Mouse (Mus musculus) heart, postnatal 36 days (tissue): ENCODE measurements around the gene Slc24a3. TPM values are rescaled to one million over a fixed set of nuclear protein-coding genes. Genes with fewer than 3 reads are reported as not detected.

Experiments
- DNase-seq, 2 experiments: peaks; one replicate each; pipeline ENCODE4 v3.0.0; 2021 to 2022
- intact Hi-C: fragments of 180-260 bp; cut with DNase I; formaldehyde crosslinking; loops from one replicate; pipeline ENCODE4 v1.15.1; 2025
- total RNA-seq, 2 experiments: library from RNA; stranded (reverse); gene quantifications; 2 replicates each; pipeline ENCODE4 v1.2.3; 2021

The Slc24a3 gene
- total RNA-seq, 2 experiments from 2014 or later: 2.8 to 3.0 TPM

GRCm38 (mm10) chr2:145597866-145598265, 430.3 kb downstream of the Slc24a3 start:
- intact Hi-C loops: no loop called here
- no peak for DNase-seq

GRCm38 (mm10) chr2:145607844-145608243, 440.3 kb downstream of the Slc24a3 start:
- intact Hi-C loops: no loop called here
- no peak for DNase-seq

GRCm38 (mm10) chr2:145610796-145611705, 443.5 kb downstream of the Slc24a3 start:
- intact Hi-C loops: no loop called here
- peak; percentile 21 to 48 for DNase-seq

- intact Hi-C loops: no loop called here
- DNase-seq: no peak
Observed at GRCm38 (mm10) chr2:145612937-145613336, 445.4 kb downstream of the Slc24a3 start.

- no peak for DNase-seq
- intact Hi-C loops: no loop called here
Observed at GRCm38 (mm10) chr2:145613705-145614104, 446.2 kb downstream of the Slc24a3 start.

GRCm38 (mm10) chr2:145619688-145620087, 452.1 kb downstream of the Slc24a3 start:
- intact Hi-C loops: no loop called here
- DNase-seq: no peak

GRCm38 (mm10) chr2:145620709-145621108, 453.2 kb downstream of the Slc24a3 start:
- no peak for DNase-seq
- intact Hi-C loops: no loop called here

GRCm38 (mm10) chr2:145621119-145621518, 453.6 kb downstream of the Slc24a3 start:
- intact Hi-C loops: no loop called here
- no peak for DNase-seq

GRCm38 (mm10) chr2:145631123-145631798, 463.7 kb downstream of the Slc24a3 start:
- intact Hi-C loops: no loop called here
- DNase-seq: no peak

- intact Hi-C loops: no loop called here
- no peak for DNase-seq
Observed at GRCm38 (mm10) chr2:145631799-145632174, 464.2 kb downstream of the Slc24a3 start.

- no peak for DNase-seq
- intact Hi-C loops: no loop called here
Observed at GRCm38 (mm10) chr2:145633811-145634210, 466.3 kb downstream of the Slc24a3 start.

GRCm38 (mm10) chr2:145640255-145640984, 472.9 kb downstream of the Slc24a3 start:
- DNase-seq: no peak
- intact Hi-C loops: no loop called here

GRCm38 (mm10) chr2:145655373-145655960, 487.9 kb downstream of the Slc24a3 start:
- intact Hi-C loops: no loop called here
- no peak for DNase-seq

GRCm38 (mm10) chr2:145656121-145656520, 488.6 kb downstream of the Slc24a3 start:
- no peak for DNase-seq
- intact Hi-C loops: no loop called here

- intact Hi-C loops: no loop called here
- no peak for DNase-seq
Observed at GRCm38 (mm10) chr2:145656716-145657115, 489.2 kb downstream of the Slc24a3 start.

GRCm38 (mm10) chr2:145661242-145661641, 493.7 kb downstream of the Slc24a3 start:
- intact Hi-C loops: no loop called here
- DNase-seq: no peak

GRCm38 (mm10) chr2:145663899-145664298, 496.3 kb downstream of the Slc24a3 start:
- intact Hi-C loops: no loop called here
- no peak for DNase-seq

- intact Hi-C loops: no loop called here
- no peak for DNase-seq
Observed at GRCm38 (mm10) chr2:145664311-145664710, 496.8 kb downstream of the Slc24a3 start.

- intact Hi-C loops: no loop called here
- no peak for DNase-seq
Observed at GRCm38 (mm10) chr2:145668135-145668534, 500.6 kb downstream of the Slc24a3 start.

GRCm38 (mm10) chr2:145670131-145670530, 502.6 kb downstream of the Slc24a3 start:
- intact Hi-C loops: no loop called here
- DNase-seq: no peak
